Mouse (Mus musculus): ENCODE data around the gene Sugp1.

Gene Sugp1

GRCm38 (mm10) chr8:70112401-70113016 is 69.9 kb downstream of the Sugp1 start:
- no peak for DNase-seq

GRCm38 (mm10) chr8:70114488-70114887 is 71.9 kb downstream of the Sugp1 start:
- DNase-seq, result no peak

GRCm38 (mm10) chr8:70114892-70115291 is 72.3 kb downstream of the Sugp1 start:
- no peak for DNase-seq

GRCm38 (mm10) chr8:70117611-70118010 is 75.0 kb downstream of the Sugp1 start:
- no peak for DNase-seq

- DNase-seq, result no peak
These were observed 76.4 kb downstream of the Sugp1 start for GRCm38 (mm10) chr8:70118726-70119700.

- peak; percentile 88 for DNase-seq
These were observed 78.1 kb downstream of the Sugp1 start, which contains the start of gene Ncan for GRCm38 (mm10) chr8:70120667-70121066. TSS of gene Ncan (minus strand) at chr8:70120873.

Measured in cerebellum, adult 11-12 months (tissue).